Mouse (Mus musculus) intestine, postnatal 0 days (tissue): ENCODE data around the gene Plekhg5. TPM values are rescaled to one million over a fixed set of nuclear protein-coding genes. Genes with fewer than 3 reads are reported as not detected.

Experiments
- ATAC-seq: fragments of 200-750 bp; cut with Nextera tagmentation; 2 replicates; pipeline ENCODE4 v1.8.0; 2017; ENCODE audit warnings: mild to moderate bottlenecking, moderate TSS enrichment, moderate library complexity
- H3K27ac ChIP-seq: fragments of 300-500 bp; sonication (generic); 2 replicates; pipeline ENCODE4 v1.5.1; 2014; ENCODE audit warnings: mild to moderate bottlenecking, low read depth, low read length, moderate library complexity
- H3K27me3 ChIP-seq: fragments of 300-500 bp; sonication (generic); replicated peaks from 2 replicates; pipeline ENCODE4 v1.6.1; 2014; ENCODE audit warnings: low read length, mixed read lengths; ENCODE audit not compliant: control insufficient read depth, insufficient read depth
- H3K36me3 ChIP-seq: fragments of 300-500 bp; sonication (generic); 2 replicates; pipeline ENCODE4 v1.6.1; 2014; ENCODE audit warnings: mild to moderate bottlenecking, moderate library complexity; ENCODE audit not compliant: control insufficient read depth, insufficient read depth
- H3K4me1 ChIP-seq: fragments of 300-500 bp; sonication (generic); replicated peaks from 2 replicates; pipeline ENCODE4 v1.6.1; 2014; ENCODE audit warnings: antibody characterized with exemption, low read length, mixed read lengths; ENCODE audit not compliant: control insufficient read depth, insufficient read depth
- H3K4me2 ChIP-seq: fragments of 300-500 bp; sonication (generic); replicated peaks from 2 replicates; pipeline ENCODE4 v1.6.1; 2014; ENCODE audit warnings: low read depth, mild to moderate bottlenecking, moderate library complexity
- H3K4me3 ChIP-seq: fragments of 300-500 bp; sonication (generic); 2 replicates; pipeline ENCODE4 v1.5.1; 2014; ENCODE audit warnings: low read depth, low read length
- H3K9ac ChIP-seq: fragments of 300-500 bp; sonication (generic); 2 replicates; pipeline ENCODE4 v1.6.1; 2014; ENCODE audit warnings: mild to moderate bottlenecking, low read depth, low read length
- H3K9me3 ChIP-seq: fragments of 300-500 bp; sonication (generic); 2 replicates; pipeline ENCODE4 v1.6.1; 2016; ENCODE audit warnings: mixed run types; ENCODE audit not compliant: control insufficient read depth
- CTCF ChIP-seq: sonication (generic); IDR thresholded peaks from 2 replicates; pipeline ENCODE4 v1.5.1; 2016; ENCODE audit warnings: low read depth, mild to moderate bottlenecking, control low read depth, antibody characterized with exemption, moderate library complexity
- WGBS: fragments of 180-500 bp; shearing (Covaris S2); extraction: QIAGEN DNeasy Blood & Tissue Kit; methylation state at CpG from one replicate; pipeline ENCODE4 v1.1.7; 2014; 5-methylcytosine and 5-hydroxymethylcytosine counted together
- polyA plus RNA-seq: library from polyadenylated mRNA; unstranded; fragments of >200 nt; fragmentation: Nextera tagmentation; extraction: Ambion mirVana; gene quantifications from 2 replicates; pipeline ENCODE4 v1.2.1, GENCODE M21; 2015

The Plekhg5 gene
- polyA plus RNA-seq, 1 experiment from 2014 or later: 14.0 TPM

DNA sequence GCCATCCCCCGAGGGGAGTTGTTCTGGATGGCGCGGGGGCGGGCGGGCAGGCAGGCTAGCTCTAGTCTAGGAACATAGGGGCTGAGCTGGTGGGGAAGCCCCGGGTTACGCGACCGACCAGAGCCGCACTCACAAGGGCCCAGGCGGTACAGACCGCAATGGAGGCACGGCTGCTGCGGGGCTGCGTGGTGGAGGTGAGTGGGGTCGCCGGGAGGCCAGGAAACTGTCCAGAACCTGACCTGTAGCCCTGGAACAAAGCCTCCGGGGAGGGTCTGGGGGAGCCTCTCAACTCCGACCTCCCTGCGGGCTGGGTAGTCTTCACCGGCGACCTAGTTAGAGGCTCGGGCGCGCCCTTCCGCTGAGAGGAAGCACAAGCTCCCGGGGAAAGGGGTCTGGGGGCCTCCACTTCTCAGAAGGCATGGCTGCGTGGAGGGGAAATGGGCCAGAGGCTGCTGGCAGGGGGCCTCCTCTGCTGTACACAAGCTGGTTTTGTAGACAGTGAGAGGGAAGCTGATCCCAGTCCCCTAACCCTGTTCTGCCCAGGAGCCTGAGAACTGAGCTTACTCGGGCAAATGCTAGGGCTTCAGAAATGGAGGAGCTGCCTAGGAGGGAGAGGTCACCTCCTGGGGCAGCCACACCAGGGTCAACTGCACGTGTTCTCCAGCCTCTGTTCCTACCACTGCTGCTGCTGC, 43.8 kb downstream of the Plekhg5 start, which contains the start of gene Tnfrsf25:
Gene Tnfrsf25 (plus strand): TSS at position 14 of the 692 bp plus-strand sequence.
- H3K9ac ChIP-seq: 0 out of 2 replicates have a peak within 1 kb of the TSS, but pooled peaks have one; percentile 3
- H3K27me3 ChIP-seq: peaks cover 42% of the 10 kb centered on the region
- TF ChIP-seq CTCF: no peak
- no peaks in the 10 kb centered on the region for H3K4me1 ChIP-seq
- no peak for ATAC-seq
- peaks cover 37% of the 10 kb centered on the region for H3K36me3 ChIP-seq
- WGBS: 22% methylated on average over 30 of the region's 30 CpGs
- no peak within 1 kb of the TSS; the same call in 1 of the 2 replicates for H3K4me3 ChIP-seq
- H3K4me2 ChIP-seq: peak within 1 kb of the TSS; percentile 37
- H3K27ac ChIP-seq: no peak within 1 kb of the TSS
- no peaks in the 10 kb centered on the region for H3K9me3 ChIP-seq

DNA sequence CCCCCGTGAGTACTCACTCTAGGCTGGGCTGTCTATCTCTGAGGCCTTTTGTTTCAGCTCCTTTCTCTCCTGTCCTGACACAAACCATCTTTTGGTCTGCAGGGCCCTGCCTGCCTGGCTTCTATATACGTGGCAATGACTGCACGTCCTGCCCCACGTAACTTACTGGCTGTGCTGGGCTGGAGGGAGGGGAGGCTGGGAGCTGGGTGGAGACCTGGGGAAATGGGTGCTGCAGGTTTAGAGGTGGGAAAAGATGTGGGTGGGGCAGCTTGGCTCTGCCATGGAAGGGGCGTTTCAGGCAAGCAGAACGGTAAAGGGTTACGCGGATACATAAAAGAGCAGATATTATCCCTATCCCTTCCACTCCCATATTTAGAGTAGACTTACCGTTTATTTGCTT, 45.2 kb downstream of the Plekhg5 start:
- Histone ChIP-seq H3K4me1 (no peaks in the 10 kb centered on the region), H3K4me2 (no peak overlapping the region), H3K4me3 (no peak overlapping the region), H3K9ac (no peak overlapping the region), H3K27me3 (peaks cover 52% of the 10 kb centered on the region), H3K9me3 (no peaks in the 10 kb centered on the region), H3K36me3 (peaks cover 26% of the 10 kb centered on the region), H3K27ac (no peak overlapping the region)
- no peak for TF ChIP-seq CTCF
- no peak for ATAC-seq
- WGBS: 41% methylated on average over 9 of the region's 9 CpGs

DNA sequence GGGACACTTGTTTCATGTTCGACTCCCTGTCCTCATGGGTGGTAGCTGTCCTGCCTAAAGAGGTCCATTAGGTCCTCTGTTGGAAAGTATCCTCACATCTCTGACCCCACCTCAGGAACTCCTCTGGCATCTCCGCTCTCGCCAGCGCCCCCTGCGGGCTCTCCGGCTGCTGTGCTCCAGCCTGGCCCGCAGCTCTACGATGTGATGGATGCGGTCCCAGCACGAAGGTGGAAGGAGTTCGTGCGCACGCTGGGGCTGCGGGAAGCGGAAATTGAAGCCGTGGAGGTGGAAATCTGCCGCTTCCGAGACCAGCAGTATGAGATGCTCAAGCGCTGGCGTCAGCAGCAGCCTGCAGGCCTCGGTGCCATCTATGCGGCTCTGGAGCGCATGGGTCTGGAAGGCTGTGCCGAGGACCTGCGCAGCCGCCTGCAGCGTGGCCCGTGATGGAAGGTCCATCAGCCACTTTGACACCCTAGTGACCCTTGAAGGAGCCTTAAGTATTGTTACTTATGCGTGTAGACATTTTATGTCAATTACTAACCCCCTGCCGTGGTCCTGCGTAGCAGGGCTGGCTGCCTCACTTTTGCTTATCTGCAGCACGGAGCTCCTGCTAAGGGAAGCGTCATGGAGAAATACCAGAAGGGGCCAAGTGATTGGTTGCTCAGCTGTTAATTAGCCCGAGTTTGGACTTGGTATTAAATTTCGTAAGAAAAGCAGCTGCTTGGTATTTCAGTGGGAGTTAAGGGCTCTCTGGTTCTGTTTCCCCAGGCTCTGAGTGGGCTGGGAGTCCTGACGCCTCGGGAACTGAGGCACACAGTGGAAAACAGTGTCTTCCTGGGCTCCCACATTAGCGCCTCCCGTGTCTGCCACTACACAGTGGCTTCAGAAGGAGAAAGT, 47.3 kb downstream of the Plekhg5 start:
- H3K27me3 ChIP-seq: peaks cover 58% of the 10 kb centered on the region
- peak; percentile 77 for TF ChIP-seq CTCF
- no peak for ATAC-seq
- 12% methylated on average over 39 of the region's 39 CpGs for WGBS
- H3K36me3 ChIP-seq: peaks cover 11% of the 10 kb centered on the region; the same call in 1 of the 2 replicates
- H3K27ac ChIP-seq: no peak overlapping the region
- no peaks in the 10 kb centered on the region for H3K4me1 ChIP-seq
- H3K9me3 ChIP-seq: no peaks in the 10 kb centered on the region
- no peak overlapping the region for H3K9ac ChIP-seq
- H3K4me3 ChIP-seq: no peak overlapping the region
- no peak overlapping the region; the same call in 1 of the 2 replicates for H3K4me2 ChIP-seq

DNA sequence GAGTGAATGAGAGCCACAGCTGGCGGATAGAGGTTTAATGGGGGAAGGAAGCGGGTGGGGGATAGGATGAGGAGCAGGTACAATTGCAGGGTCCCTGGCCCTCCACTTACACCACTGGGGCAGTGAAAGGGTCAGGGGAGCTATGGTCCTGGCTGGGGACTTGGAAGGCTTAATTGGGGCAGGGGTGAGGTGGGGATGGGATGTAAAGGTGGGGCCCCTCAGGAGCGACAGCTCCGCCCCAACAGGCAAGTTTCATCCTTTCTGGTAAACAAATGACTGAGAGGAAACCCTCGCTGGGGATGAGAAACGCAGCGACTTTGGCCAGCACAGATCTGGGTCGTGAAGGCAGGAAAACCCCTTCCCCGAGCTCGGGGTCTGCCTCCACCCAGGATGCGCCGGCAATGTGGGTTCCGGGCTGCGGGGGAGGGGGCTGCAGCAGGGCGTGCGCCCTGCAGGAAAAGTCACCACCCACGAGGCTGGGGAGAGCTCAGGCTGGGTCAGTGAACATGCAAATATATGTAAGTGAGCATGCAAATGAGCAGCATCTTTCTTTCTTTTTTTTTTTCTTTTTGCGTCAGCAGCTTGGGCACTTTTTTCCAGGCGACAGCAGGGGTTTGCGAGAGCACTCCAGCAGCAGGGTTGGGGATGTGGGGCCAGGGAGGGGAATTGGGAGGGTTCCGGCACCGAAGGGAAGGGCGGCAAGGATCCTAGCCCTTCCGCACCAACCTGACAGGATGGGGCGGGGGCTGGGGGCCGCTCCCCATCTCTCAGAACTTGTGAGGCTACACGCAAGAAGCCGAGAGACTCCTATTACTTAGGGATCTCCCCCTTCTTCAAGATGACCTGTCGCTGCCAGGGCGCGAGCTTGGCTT, 48.2 kb downstream of the Plekhg5 start:
- no peaks in the 10 kb centered on the region for H3K4me1 ChIP-seq
- ATAC-seq: no peak
- peaks cover 7% of the 10 kb centered on the region; the same call in 1 of the 2 replicates for H3K36me3 ChIP-seq
- H3K4me3 ChIP-seq: peak overlapping the region; percentile 16
- H3K9me3 ChIP-seq: no peaks in the 10 kb centered on the region
- H3K27me3 ChIP-seq: peaks cover 65% of the 10 kb centered on the region
- H3K9ac ChIP-seq: no peak overlapping the region
- no peak for TF ChIP-seq CTCF
- 10% methylated on average over 30 of the region's 31 CpGs for WGBS
- H3K27ac ChIP-seq: no peak overlapping the region
- H3K4me2 ChIP-seq: peak overlapping the region; percentile 41

DNA sequence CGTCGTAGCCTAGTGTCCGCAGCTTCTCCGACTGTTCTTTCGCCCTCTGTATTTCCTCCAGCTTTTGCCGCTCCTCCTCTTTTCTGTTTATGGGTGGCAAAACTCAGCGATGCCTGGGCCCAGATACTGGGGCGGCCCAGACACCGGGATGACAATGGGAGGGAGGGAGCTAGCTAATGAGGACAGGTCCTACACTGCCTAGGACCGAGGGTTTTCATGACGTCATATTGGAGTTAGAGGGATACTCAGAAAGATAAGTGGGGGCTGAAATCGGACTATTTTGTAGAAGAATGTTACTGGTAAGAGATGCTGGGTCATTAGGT, 48.8 kb downstream of the Plekhg5 start:
- TF ChIP-seq CTCF: no peak
- Histone ChIP-seq H3K27me3 (peaks cover 68% of the 10 kb centered on the region), H3K9me3 (no peaks in the 10 kb centered on the region), H3K4me2 (peak overlapping the region; percentile 41), H3K9ac (no peak overlapping the region), H3K4me1 (no peaks in the 10 kb centered on the region), H3K4me3 (peak overlapping the region; percentile 16), H3K27ac (no peak overlapping the region), H3K36me3 (peaks cover 13% of the 10 kb centered on the region; the same call in 1 of the 2 replicates)
- no peak for ATAC-seq
- WGBS: 18% methylated on average over 12 of the region's 12 CpGs
